Mouse (Mus musculus): ENCODE measurements around the gene C1qa. TPM values are rescaled to one million over a fixed set of nuclear protein-coding genes. Genes with fewer than 3 reads are reported as not detected.

Gene C1qa
- polyA plus RNA-seq, 1 experiment = not detected

DNA sequence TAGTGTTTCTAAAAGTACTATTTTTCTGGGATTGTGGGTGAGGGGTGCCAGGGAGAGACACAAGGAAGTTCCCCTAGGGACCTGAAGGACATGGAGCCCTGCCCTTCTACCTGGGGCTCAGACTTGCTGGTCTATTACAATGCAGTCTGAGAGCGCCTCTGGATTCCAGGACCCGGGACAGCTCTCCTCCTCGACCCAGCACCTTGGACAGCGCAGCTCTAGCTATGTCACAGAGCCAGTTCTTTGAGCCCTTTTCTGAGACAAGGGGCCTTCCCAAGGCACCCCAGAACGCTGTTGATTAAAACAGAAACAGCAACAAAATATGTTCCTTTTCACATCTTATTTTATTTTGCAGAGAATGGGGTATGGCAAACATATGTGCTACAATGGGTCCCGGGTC, 25.9 kb upstream of the C1qa start:
- no peaks in the 10 kb centered on the region for H3K79me2 ChIP-seq (ENCODE audit: control insufficient read depth, insufficient read depth)
- no peaks in the 10 kb centered on the region for H3K79me3 ChIP-seq (ENCODE audit: low read depth)
- H3ac ChIP-seq (ENCODE audit: control insufficient read depth, insufficient read length, low read depth) = no peak overlapping the region
- TF ChIP-seq MAX (IDR thresholded peaks at IDR 0.05) (peak; percentile 83), CTCF (IDR thresholded peaks at IDR 0.05; ENCODE audit: control insufficient read depth, insufficient read depth, insufficient read length) (no peak)
- no peaks in the 10 kb centered on the region for H3K36me3 ChIP-seq (ENCODE audit: control insufficient read depth, insufficient read depth)
- no peak overlapping the region for H3K4me3 ChIP-seq (ENCODE audit: insufficient read depth, poor library complexity, severe bottlenecking)
- H3K27me3 ChIP-seq (ENCODE audit: control insufficient read depth, insufficient read depth, insufficient read length) = peaks cover 10% of the 10 kb centered on the region

DNA sequence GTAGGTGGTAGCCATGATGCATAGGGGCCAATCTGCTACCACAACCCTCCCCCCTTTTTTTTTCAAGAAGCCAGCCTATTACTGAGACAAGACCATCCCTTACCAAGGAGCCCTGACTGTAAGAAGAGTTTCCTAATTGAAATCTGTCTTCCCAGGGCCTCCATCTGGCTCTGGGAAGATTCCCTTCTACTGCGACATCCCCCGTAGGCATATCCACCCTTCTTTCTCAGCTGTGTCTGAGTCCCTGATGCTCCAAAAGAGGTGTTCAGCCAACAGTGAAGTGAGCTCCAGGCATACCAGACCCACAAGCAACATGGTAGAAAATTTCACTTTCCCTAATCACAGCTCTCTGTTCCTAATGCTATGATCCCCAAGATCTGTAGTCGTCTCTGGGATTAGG, 20.9 kb upstream of the C1qa start:
- no peaks in the 10 kb centered on the region for H3K79me2 ChIP-seq (ENCODE audit: control insufficient read depth, insufficient read depth)
- no peak overlapping the region for H3K4me3 ChIP-seq (ENCODE audit: insufficient read depth, poor library complexity, severe bottlenecking)
- H3K27me3 ChIP-seq (ENCODE audit: control insufficient read depth, insufficient read depth, insufficient read length) = peaks cover 43% of the 10 kb centered on the region
- H3ac ChIP-seq (ENCODE audit: control insufficient read depth, insufficient read length, low read depth) = no peak overlapping the region
- no peaks in the 10 kb centered on the region for H3K36me3 ChIP-seq (ENCODE audit: control insufficient read depth, insufficient read depth)
- H3K79me3 ChIP-seq (ENCODE audit: low read depth) = no peaks in the 10 kb centered on the region
- TF ChIP-seq MYOG (IDR thresholded peaks at IDR 0.05; ENCODE audit: control insufficient read depth, extremely low read depth, insufficient read length) (no peak), FOSL1 (IDR thresholded peaks at IDR 0.05; ENCODE audit: insufficient read depth, low read length, poor library complexity, severe bottlenecking) (no peak), MYOD1 (IDR thresholded peaks at IDR 0.05; ENCODE audit: control insufficient read depth, insufficient read length, low read depth) (no peak), MAX (IDR thresholded peaks at IDR 0.05) (no peak), CTCF (IDR thresholded peaks at IDR 0.05; ENCODE audit: control insufficient read depth, insufficient read depth, insufficient read length) (no peak), USF1 (IDR thresholded peaks at IDR 0.05; ENCODE audit: low read depth) (no peak), CEBPB (IDR thresholded peaks at IDR 0.05; ENCODE audit: low read depth) (no peak)

DNA sequence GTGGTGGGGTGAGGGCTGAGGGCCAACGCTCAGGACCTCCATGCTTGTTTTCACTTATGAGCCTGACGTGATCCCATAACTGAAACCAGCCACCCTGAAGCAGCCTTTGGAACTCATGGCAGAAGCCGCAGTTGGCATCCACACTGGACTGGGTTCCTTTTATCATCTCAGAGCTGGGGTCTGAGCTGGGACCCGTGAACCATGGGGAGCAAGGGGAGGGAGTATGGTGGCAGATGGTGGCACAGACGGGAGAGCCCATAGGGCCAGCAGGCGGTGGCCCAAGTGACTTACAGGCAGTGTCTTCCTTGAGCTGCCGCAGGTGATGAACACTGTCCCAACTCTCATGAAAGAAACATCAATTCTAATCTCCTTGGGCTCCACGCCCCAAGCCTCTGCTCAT, 20.2 kb upstream of the C1qa start:
- Histone ChIP-seq H3K27me3 (ENCODE audit: control insufficient read depth, insufficient read depth, insufficient read length) (peaks cover 49% of the 10 kb centered on the region), H3ac (ENCODE audit: control insufficient read depth, insufficient read length, low read depth) (no peak overlapping the region), H3K36me3 (ENCODE audit: control insufficient read depth, insufficient read depth) (no peaks in the 10 kb centered on the region), H3K4me3 (ENCODE audit: insufficient read depth, poor library complexity, severe bottlenecking) (no peak overlapping the region), H3K79me3 (ENCODE audit: low read depth) (no peaks in the 10 kb centered on the region), H3K79me2 (ENCODE audit: control insufficient read depth, insufficient read depth) (no peaks in the 10 kb centered on the region)
- TF ChIP-seq CTCF (IDR thresholded peaks at IDR 0.05; ENCODE audit: control insufficient read depth, insufficient read depth, insufficient read length) = no peak
- TF ChIP-seq MAX (IDR thresholded peaks at IDR 0.05) = no peak
- TF ChIP-seq FOSL1 (IDR thresholded peaks at IDR 0.05; ENCODE audit: insufficient read depth, low read length, poor library complexity, severe bottlenecking) = no peak
- no peak for TF ChIP-seq MYOG (IDR thresholded peaks at IDR 0.05; ENCODE audit: control insufficient read depth, extremely low read depth, insufficient read length)
- no peak for TF ChIP-seq CEBPB (IDR thresholded peaks at IDR 0.05; ENCODE audit: low read depth)
- no peak for TF ChIP-seq USF1 (IDR thresholded peaks at IDR 0.05; ENCODE audit: low read depth)
- no peak for TF ChIP-seq MYOD1 (IDR thresholded peaks at IDR 0.05; ENCODE audit: control insufficient read depth, insufficient read length, low read depth)

DNA sequence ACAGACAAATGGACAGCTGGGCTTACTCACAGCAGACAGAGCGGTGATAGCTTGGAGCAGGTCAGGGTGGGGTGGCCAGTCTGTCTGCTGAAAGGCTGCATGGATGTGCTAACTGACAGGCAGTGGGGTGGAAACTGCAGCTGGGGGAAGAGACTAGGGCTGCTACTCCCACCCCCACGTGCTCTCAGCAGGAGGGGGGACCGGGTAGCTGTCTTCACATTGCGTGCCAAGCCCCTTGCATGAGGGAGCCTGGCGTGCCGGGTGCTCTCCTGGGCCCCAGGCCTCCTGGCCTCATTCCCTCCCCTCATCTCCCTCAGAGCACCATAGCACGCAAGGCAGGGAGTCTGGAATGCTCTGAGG, 18.5 kb upstream of the C1qa start:
- Histone ChIP-seq H3ac (ENCODE audit: control insufficient read depth, insufficient read length, low read depth) (no peak overlapping the region), H3K4me3 (ENCODE audit: insufficient read depth, poor library complexity, severe bottlenecking) (no peak overlapping the region), H3K27me3 (ENCODE audit: control insufficient read depth, insufficient read depth, insufficient read length) (peaks cover 62% of the 10 kb centered on the region), H3K79me2 (ENCODE audit: control insufficient read depth, insufficient read depth) (no peaks in the 10 kb centered on the region), H3K79me3 (ENCODE audit: low read depth) (no peaks in the 10 kb centered on the region), H3K36me3 (ENCODE audit: control insufficient read depth, insufficient read depth) (no peaks in the 10 kb centered on the region)
- no peak for TF ChIP-seq MAX (IDR thresholded peaks at IDR 0.05)
- no peak for TF ChIP-seq MYOD1 (IDR thresholded peaks at IDR 0.05; ENCODE audit: control insufficient read depth, insufficient read length, low read depth)
- TF ChIP-seq CEBPB (IDR thresholded peaks at IDR 0.05; ENCODE audit: low read depth) = no peak
- no peak for TF ChIP-seq USF1 (IDR thresholded peaks at IDR 0.05; ENCODE audit: low read depth)
- TF ChIP-seq CTCF (IDR thresholded peaks at IDR 0.05; ENCODE audit: control insufficient read depth, insufficient read depth, insufficient read length) = no peak
- TF ChIP-seq FOSL1 (IDR thresholded peaks at IDR 0.05; ENCODE audit: insufficient read depth, low read length, poor library complexity, severe bottlenecking) = no peak
- no peak for TF ChIP-seq MYOG (IDR thresholded peaks at IDR 0.05; ENCODE audit: control insufficient read depth, extremely low read depth, insufficient read length)

DNA sequence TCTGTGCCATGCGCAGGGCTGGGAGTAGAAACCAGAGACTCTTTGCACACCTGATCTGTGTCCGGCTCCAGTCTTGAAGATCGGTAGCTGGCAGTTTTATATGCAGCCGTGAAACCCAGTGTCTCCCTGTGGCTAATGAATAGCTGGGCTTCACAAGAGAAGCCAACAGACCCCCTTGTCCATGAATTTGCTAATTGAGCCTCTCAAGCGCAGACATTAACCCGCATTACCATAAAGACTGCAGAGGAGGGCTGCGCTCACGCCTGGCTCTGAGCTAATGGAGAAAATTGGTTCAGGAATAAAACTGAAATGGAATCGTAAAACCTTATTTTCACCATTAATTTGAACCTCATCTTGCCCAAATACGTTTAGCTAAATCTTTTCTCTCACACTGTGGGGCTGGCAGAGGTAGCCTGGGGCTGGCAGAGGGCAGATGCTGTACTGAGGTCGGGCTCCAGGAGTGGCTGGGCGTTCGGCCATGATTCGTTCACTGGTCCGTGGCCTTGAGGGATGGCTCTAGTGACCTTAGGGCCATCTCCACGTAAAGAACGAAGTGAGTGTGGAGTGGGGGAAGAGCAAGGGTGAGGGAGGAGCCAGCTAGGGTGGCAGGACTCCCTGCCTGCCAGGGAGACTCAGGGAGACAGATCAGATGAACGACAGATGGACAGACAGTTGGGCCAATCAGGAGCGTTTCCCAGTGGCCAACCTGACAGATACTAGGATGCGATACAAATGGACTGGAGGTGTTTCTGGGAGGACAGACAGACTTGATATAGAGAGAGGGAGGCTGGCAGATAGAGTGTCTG, 18.0 kb upstream of the C1qa start:
- Histone ChIP-seq H3K79me2 (ENCODE audit: control insufficient read depth, insufficient read depth) (no peaks in the 10 kb centered on the region), H3K79me3 (ENCODE audit: low read depth) (no peaks in the 10 kb centered on the region), H3K36me3 (ENCODE audit: control insufficient read depth, insufficient read depth) (no peaks in the 10 kb centered on the region), H3K4me3 (ENCODE audit: insufficient read depth, poor library complexity, severe bottlenecking) (no peak overlapping the region), H3K27me3 (ENCODE audit: control insufficient read depth, insufficient read depth, insufficient read length) (peaks cover 68% of the 10 kb centered on the region), H3ac (ENCODE audit: control insufficient read depth, insufficient read length, low read depth) (no peak overlapping the region)
- no peak for TF ChIP-seq USF1 (IDR thresholded peaks at IDR 0.05; ENCODE audit: low read depth)
- no peak for TF ChIP-seq MYOG (IDR thresholded peaks at IDR 0.05; ENCODE audit: control insufficient read depth, extremely low read depth, insufficient read length)
- no peak for TF ChIP-seq MAX (IDR thresholded peaks at IDR 0.05)
- TF ChIP-seq CTCF (IDR thresholded peaks at IDR 0.05; ENCODE audit: control insufficient read depth, insufficient read depth, insufficient read length) = no peak
- TF ChIP-seq CEBPB (IDR thresholded peaks at IDR 0.05; ENCODE audit: low read depth) = no peak
- no peak for TF ChIP-seq FOSL1 (IDR thresholded peaks at IDR 0.05; ENCODE audit: insufficient read depth, low read length, poor library complexity, severe bottlenecking)
- no peak for TF ChIP-seq MYOD1 (IDR thresholded peaks at IDR 0.05; ENCODE audit: control insufficient read depth, insufficient read length, low read depth)

DNA sequence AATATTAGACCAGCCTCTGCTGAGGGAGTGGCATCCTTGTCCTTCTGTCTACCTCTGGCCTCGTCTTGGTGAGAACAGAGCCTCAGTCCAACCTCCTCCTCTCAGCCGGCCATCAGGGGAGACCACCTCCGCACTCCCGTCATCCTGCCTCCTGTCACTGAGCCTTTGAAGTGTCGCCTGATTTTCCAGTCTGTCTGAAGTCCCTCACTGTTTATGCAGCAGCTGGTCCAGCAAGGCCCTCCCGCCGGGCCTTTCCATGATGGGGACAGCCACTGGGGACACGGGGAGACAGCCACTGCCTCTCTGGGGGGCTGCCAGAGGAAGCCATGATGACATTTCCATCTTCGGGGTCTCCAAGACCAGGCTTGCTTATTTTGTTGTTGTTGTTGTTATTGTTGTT, 14.2 kb upstream of the C1qa start:
- no peaks in the 10 kb centered on the region for H3K36me3 ChIP-seq (ENCODE audit: control insufficient read depth, insufficient read depth)
- H3K79me3 ChIP-seq (ENCODE audit: low read depth) = no peaks in the 10 kb centered on the region
- H3ac ChIP-seq (ENCODE audit: control insufficient read depth, insufficient read length, low read depth) = no peak overlapping the region
- no peak overlapping the region for H3K4me3 ChIP-seq (ENCODE audit: insufficient read depth, poor library complexity, severe bottlenecking)
- H3K79me2 ChIP-seq (ENCODE audit: control insufficient read depth, insufficient read depth) = no peaks in the 10 kb centered on the region
- H3K27me3 ChIP-seq (ENCODE audit: control insufficient read depth, insufficient read depth, insufficient read length) = peaks cover 71% of the 10 kb centered on the region
- TF ChIP-seq FOSL1 (IDR thresholded peaks at IDR 0.05; ENCODE audit: insufficient read depth, low read length, poor library complexity, severe bottlenecking) = no peak

Data from C2C12 (cell line).